Mouse (Mus musculus): ENCODE measurements at regions not wholly inside any gene's neighbourhood (a gene's known extent, or its start where the extent isn't known, plus 50 kb on each side); places are given as distances from the start of the nearest gene placed in this dataset.

GRCm38 (mm10) chr9:122592820-122593615 is 154.1 kb upstream of the Topaz1 start:
- Histone ChIP-seq H3K4me3 (ENCODE audit: low read depth, low read length) (no peak overlapping the region), H3K27ac (replicated peaks; ENCODE audit: low read depth, low read length) (no peak overlapping the region), H3K4me2 (ENCODE audit: low read depth, severe bottlenecking) (no peak overlapping the region), H3K27me3 (ENCODE audit: control insufficient read depth, insufficient read depth, low read length) (peaks cover 18% of the 10 kb centered on the region), H3K36me3 (ENCODE audit: control insufficient read depth, insufficient read depth, low read length) (no peaks in the 10 kb centered on the region), H3K4me1 (ENCODE audit: control insufficient read depth, insufficient read depth, low read length) (0 out of 2 replicates have a peak, but pooled peaks cover 4% of the 10 kb centered on the region), H3K9ac (ENCODE audit: low read length) (no peak overlapping the region), H3K9me3 (ENCODE audit: control insufficient read depth, low read length) (no peaks in the 10 kb centered on the region)
- 19% methylated on average over 7 of the region's 7 CpGs for WGBS
- DNase-seq (ENCODE audit: low spot score), result no peak
- no peak for ATAC-seq (ENCODE audit: insufficient number of reproducible peaks, low FRiP score, low TSS enrichment, low read depth)

- peak; percentile 31 for DNase-seq (ENCODE audit: low spot score)
- peaks cover 18% of the 10 kb centered on the region for H3K27me3 ChIP-seq (ENCODE audit: control insufficient read depth, insufficient read depth, low read length)
- peak overlapping the region; percentile 5; the same call in 1 of the 2 replicates for H3K4me2 ChIP-seq (ENCODE audit: low read depth, severe bottlenecking)
- H3K36me3 ChIP-seq (ENCODE audit: control insufficient read depth, insufficient read depth, low read length), result no peaks in the 10 kb centered on the region
- H3K9me3 ChIP-seq (ENCODE audit: control insufficient read depth, low read length), result no peaks in the 10 kb centered on the region
- ATAC-seq (ENCODE audit: insufficient number of reproducible peaks, low FRiP score, low TSS enrichment, low read depth), result no peak
- WGBS, result 6% methylated on average over 29 of the region's 31 CpGs
- H3K4me3 ChIP-seq (ENCODE audit: low read depth, low read length), result no peak overlapping the region
- H3K4me1 ChIP-seq (ENCODE audit: control insufficient read depth, insufficient read depth, low read length), result 0 out of 2 replicates have a peak, but pooled peaks cover 4% of the 10 kb centered on the region
- no peak overlapping the region for H3K27ac ChIP-seq (replicated peaks; ENCODE audit: low read depth, low read length)
- H3K9ac ChIP-seq (ENCODE audit: low read length), result no peak overlapping the region
These were observed 151.8 kb upstream of the Topaz1 start for GRCm38 (mm10) chr9:122595120-122595943.

GRCm38 (mm10) chr9:122603106-122603505 is 144.0 kb upstream of the Topaz1 start:
- Histone ChIP-seq H3K27me3 (ENCODE audit: control insufficient read depth, insufficient read depth, low read length) (no peaks in the 10 kb centered on the region), H3K9ac (ENCODE audit: low read length) (no peak overlapping the region), H3K4me1 (ENCODE audit: control insufficient read depth, insufficient read depth, low read length) (no peaks in the 10 kb centered on the region), H3K4me2 (ENCODE audit: low read depth, severe bottlenecking) (no peak overlapping the region), H3K36me3 (ENCODE audit: control insufficient read depth, insufficient read depth, low read length) (no peaks in the 10 kb centered on the region), H3K9me3 (ENCODE audit: control insufficient read depth, low read length) (no peaks in the 10 kb centered on the region), H3K4me3 (ENCODE audit: low read depth, low read length) (no peak overlapping the region), H3K27ac (replicated peaks; ENCODE audit: low read depth, low read length) (no peak overlapping the region)
- no peak for ATAC-seq (ENCODE audit: insufficient number of reproducible peaks, low FRiP score, low TSS enrichment, low read depth)
- 83% methylated on average over 2 of the region's 2 CpGs for WGBS
- no peak for DNase-seq (ENCODE audit: low spot score)

GRCm38 (mm10) chr9:122609616-122610015 is 137.5 kb upstream of the Topaz1 start:
- no peaks in the 10 kb centered on the region for H3K9me3 ChIP-seq (ENCODE audit: control insufficient read depth, low read length)
- 96% methylated on average over 5 of the region's 5 CpGs for whole genome bisulfite sequencing
- no peak overlapping the region for H3K4me2 ChIP-seq (ENCODE audit: low read depth, severe bottlenecking)
- no peaks in the 10 kb centered on the region for H3K36me3 ChIP-seq (ENCODE audit: control insufficient read depth, insufficient read depth, low read length)
- H3K4me1 ChIP-seq (ENCODE audit: control insufficient read depth, insufficient read depth, low read length), result no peaks in the 10 kb centered on the region
- H3K9ac ChIP-seq (ENCODE audit: low read length), result no peak overlapping the region
- H3K27me3 ChIP-seq (ENCODE audit: control insufficient read depth, insufficient read depth, low read length), result no peaks in the 10 kb centered on the region
- ATAC-seq (ENCODE audit: insufficient number of reproducible peaks, low FRiP score, low TSS enrichment, low read depth), result no peak
- no peak overlapping the region for H3K4me3 ChIP-seq (ENCODE audit: low read depth, low read length)
- no peak for DNase-seq (ENCODE audit: low spot score)
- no peak overlapping the region for H3K27ac ChIP-seq (replicated peaks; ENCODE audit: low read depth, low read length)

GRCm38 (mm10) chr9:122610918-122611317 is 136.2 kb upstream of the Topaz1 start:
- no peak overlapping the region for H3K27ac ChIP-seq (replicated peaks; ENCODE audit: low read depth, low read length)
- ATAC-seq (ENCODE audit: insufficient number of reproducible peaks, low FRiP score, low TSS enrichment, low read depth) (no peak), DNase-seq (ENCODE audit: low spot score) (no peak)
- H3K9ac ChIP-seq (ENCODE audit: low read length), result no peak overlapping the region
- no peaks in the 10 kb centered on the region for H3K9me3 ChIP-seq (ENCODE audit: control insufficient read depth, low read length)
- no peaks in the 10 kb centered on the region for H3K4me1 ChIP-seq (ENCODE audit: control insufficient read depth, insufficient read depth, low read length)
- no peaks in the 10 kb centered on the region for H3K27me3 ChIP-seq (ENCODE audit: control insufficient read depth, insufficient read depth, low read length)
- H3K4me2 ChIP-seq (ENCODE audit: low read depth, severe bottlenecking), result no peak overlapping the region
- H3K4me3 ChIP-seq (ENCODE audit: low read depth, low read length), result no peak overlapping the region
- H3K36me3 ChIP-seq (ENCODE audit: control insufficient read depth, insufficient read depth, low read length), result no peaks in the 10 kb centered on the region
- WGBS, result 90% methylated on average over 10 of the region's 10 CpGs

- Histone ChIP-seq H3K9ac (ENCODE audit: low read length) (no peak overlapping the region), H3K9me3 (ENCODE audit: control insufficient read depth, low read length) (no peaks in the 10 kb centered on the region), H3K36me3 (ENCODE audit: control insufficient read depth, insufficient read depth, low read length) (no peaks in the 10 kb centered on the region), H3K4me2 (ENCODE audit: low read depth, severe bottlenecking) (no peak overlapping the region), H3K4me1 (ENCODE audit: control insufficient read depth, insufficient read depth, low read length) (no peaks in the 10 kb centered on the region), H3K4me3 (ENCODE audit: low read depth, low read length) (no peak overlapping the region), H3K27ac (replicated peaks; ENCODE audit: low read depth, low read length) (no peak overlapping the region), H3K27me3 (ENCODE audit: control insufficient read depth, insufficient read depth, low read length) (no peaks in the 10 kb centered on the region)
- 19% methylated on average over 5 of the region's 5 CpGs for WGBS
- DNase-seq (ENCODE audit: low spot score) (peak; percentile 29), ATAC-seq (ENCODE audit: insufficient number of reproducible peaks, low FRiP score, low TSS enrichment, low read depth) (no peak)
These were observed 132.4 kb upstream of the Topaz1 start for GRCm38 (mm10) chr9:122614579-122615252.

- no peak for ATAC-seq (ENCODE audit: insufficient number of reproducible peaks, low FRiP score, low TSS enrichment, low read depth)
- H3K27ac ChIP-seq (replicated peaks; ENCODE audit: low read depth, low read length), result no peak overlapping the region
These were observed 131.8 kb upstream of the Topaz1 start for GRCm38 (mm10) chr9:122615351-122615750.

GRCm38 (mm10) chr9:122617793-122618192 is 129.4 kb upstream of the Topaz1 start:
- ATAC-seq (ENCODE audit: insufficient number of reproducible peaks, low FRiP score, low TSS enrichment, low read depth) (no peak), DNase-seq (ENCODE audit: low spot score) (no peak)
- H3K4me1 ChIP-seq (ENCODE audit: control insufficient read depth, insufficient read depth, low read length), result no peaks in the 10 kb centered on the region
- H3K27ac ChIP-seq (replicated peaks; ENCODE audit: low read depth, low read length), result no peak overlapping the region
- H3K9me3 ChIP-seq (ENCODE audit: control insufficient read depth, low read length), result no peaks in the 10 kb centered on the region
- no peak overlapping the region for H3K9ac ChIP-seq (ENCODE audit: low read length)
- WGBS, result 39% methylated on average over 3 of the region's 3 CpGs
- H3K4me2 ChIP-seq (ENCODE audit: low read depth, severe bottlenecking), result no peak overlapping the region
- no peak overlapping the region for H3K4me3 ChIP-seq (ENCODE audit: low read depth, low read length)
- no peaks in the 10 kb centered on the region for H3K36me3 ChIP-seq (ENCODE audit: control insufficient read depth, insufficient read depth, low read length)
- no peaks in the 10 kb centered on the region for H3K27me3 ChIP-seq (ENCODE audit: control insufficient read depth, insufficient read depth, low read length)

More at GRCm38 (mm10) chr9:122615351-122615750, 131.8 kb upstream of the Topaz1 start:
- no peak overlapping the region for H3K4me3 ChIP-seq (ENCODE audit: low read depth, low read length)
- no peaks in the 10 kb centered on the region for H3K4me1 ChIP-seq (ENCODE audit: control insufficient read depth, insufficient read depth, low read length)
- no peaks in the 10 kb centered on the region for H3K27me3 ChIP-seq (ENCODE audit: control insufficient read depth, insufficient read depth, low read length)
- 18% methylated on average over 4 of the region's 4 CpGs for WGBS
- H3K9ac ChIP-seq (ENCODE audit: low read length), result no peak overlapping the region
- DNase-seq (ENCODE audit: low spot score), result peak; percentile 40
- H3K9me3 ChIP-seq (ENCODE audit: control insufficient read depth, low read length), result no peaks in the 10 kb centered on the region
- no peaks in the 10 kb centered on the region for H3K36me3 ChIP-seq (ENCODE audit: control insufficient read depth, insufficient read depth, low read length)
- no peak overlapping the region for H3K4me2 ChIP-seq (ENCODE audit: low read depth, severe bottlenecking)
